Mouse (Mus musculus): ENCODE data around the gene Mymk. TPM values are rescaled to one million over a fixed set of nuclear protein-coding genes. Genes with fewer than 3 reads are reported as not detected.

The Mymk gene
- total and polyA plus RNA-seq, 2 experiments = not detected

- H3K36me3 ChIP-seq (ENCODE audit: control insufficient read depth, insufficient read depth, low read length) = no peaks in the 10 kb centered on the region
- H3K4me3 ChIP-seq (ENCODE audit: insufficient read depth, low read depth, low read length) = no peak overlapping the region
- WGBS = 67% methylated on average over 2 of the region's 2 CpGs
- no peaks in the 10 kb centered on the region for H3K79me2 ChIP-seq (ENCODE audit: control insufficient read depth, insufficient read depth, low read length)
- H3K27me3 ChIP-seq (ENCODE audit: control insufficient read depth, insufficient read depth, low read length) = no peaks in the 10 kb centered on the region
- H3K9ac ChIP-seq (ENCODE audit: low read depth, low read length) = no peak overlapping the region
- 0 out of 2 replicates have a peak, but pooled peaks cover 3% of the 10 kb centered on the region for H3K4me1 ChIP-seq (ENCODE audit: control insufficient read depth, insufficient read depth, low read length)
- TF ChIP-seq POLR2A (IDR thresholded peaks at IDR 0.05; ENCODE audit: extremely low read depth, insufficient read depth, low read length) (no peak), CTCF (IDR thresholded peaks at IDR 0.05; ENCODE audit: low read depth, low read length) (no peak)
- DNase-seq (ENCODE audit: extremely low read depth, low read depth, low spot score) = no peak
- no peak overlapping the region for H3K27ac ChIP-seq (replicated peaks; ENCODE audit: insufficient read depth, low read depth, low read length)
Observed at GRCm38 (mm10) chr2:27078312-27078711, 6.3 kb upstream of the Mymk start.

- Histone ChIP-seq H3K4me3 (ENCODE audit: insufficient read depth, low read depth, low read length) (no peak overlapping the region), H3K36me3 (ENCODE audit: control insufficient read depth, insufficient read depth, low read length) (no peaks in the 10 kb centered on the region), H3K9ac (ENCODE audit: low read depth, low read length) (no peak overlapping the region), H3K79me2 (ENCODE audit: control insufficient read depth, insufficient read depth, low read length) (no peaks in the 10 kb centered on the region), H3K27me3 (ENCODE audit: control insufficient read depth, insufficient read depth, low read length) (no peaks in the 10 kb centered on the region), H3K27ac (replicated peaks; ENCODE audit: insufficient read depth, low read depth, low read length) (no peak overlapping the region), H3K4me1 (ENCODE audit: control insufficient read depth, insufficient read depth, low read length) (0 out of 2 replicates have a peak, but pooled peaks cover 3% of the 10 kb centered on the region)
- TF ChIP-seq CTCF (IDR thresholded peaks at IDR 0.05; ENCODE audit: low read depth, low read length) (peak; percentile 15; the same call in 1 of the 2 replicates), POLR2A (IDR thresholded peaks at IDR 0.05; ENCODE audit: extremely low read depth, insufficient read depth, low read length) (no peak)
- 72% methylated on average over 10 of the region's 10 CpGs for WGBS
- DNase-seq (ENCODE audit: extremely low read depth, low read depth, low spot score) = no peak
Observed at GRCm38 (mm10) chr2:27077655-27078244, 5.8 kb upstream of the Mymk start.

GRCm38 (mm10) chr2:27075485-27075884 is 3.5 kb upstream of the Mymk start:
- WGBS = 70% methylated on average over 3 of the region's 3 CpGs
- TF ChIP-seq CTCF (IDR thresholded peaks at IDR 0.05; ENCODE audit: low read depth, low read length) (peak; percentile 74), POLR2A (IDR thresholded peaks at IDR 0.05; ENCODE audit: extremely low read depth, insufficient read depth, low read length) (no peak)
- Histone ChIP-seq H3K4me3 (ENCODE audit: insufficient read depth, low read depth, low read length) (no peak overlapping the region), H3K27ac (replicated peaks; ENCODE audit: insufficient read depth, low read depth, low read length) (no peak overlapping the region), H3K4me1 (ENCODE audit: control insufficient read depth, insufficient read depth, low read length) (0 out of 2 replicates have a peak, but pooled peaks cover 3% of the 10 kb centered on the region), H3K27me3 (ENCODE audit: control insufficient read depth, insufficient read depth, low read length) (no peaks in the 10 kb centered on the region), H3K36me3 (ENCODE audit: control insufficient read depth, insufficient read depth, low read length) (no peaks in the 10 kb centered on the region), H3K9ac (ENCODE audit: low read depth, low read length) (no peak overlapping the region), H3K79me2 (ENCODE audit: control insufficient read depth, insufficient read depth, low read length) (no peaks in the 10 kb centered on the region)
- peak; percentile 34 for DNase-seq (ENCODE audit: extremely low read depth, low read depth, low spot score)

GRCm38 (mm10) chr2:27074804-27075203 is 2.8 kb upstream of the Mymk start:
- no peak overlapping the region for H3K27ac ChIP-seq (replicated peaks; ENCODE audit: insufficient read depth, low read depth, low read length)
- 55% methylated on average over 4 of the region's 4 CpGs for WGBS
- no peaks in the 10 kb centered on the region for H3K27me3 ChIP-seq (ENCODE audit: control insufficient read depth, insufficient read depth, low read length)
- H3K4me1 ChIP-seq (ENCODE audit: control insufficient read depth, insufficient read depth, low read length) = 0 out of 2 replicates have a peak, but pooled peaks cover 3% of the 10 kb centered on the region
- DNase-seq (ENCODE audit: extremely low read depth, low read depth, low spot score) = no peak
- H3K79me2 ChIP-seq (ENCODE audit: control insufficient read depth, insufficient read depth, low read length) = no peaks in the 10 kb centered on the region
- TF ChIP-seq POLR2A (IDR thresholded peaks at IDR 0.05; ENCODE audit: extremely low read depth, insufficient read depth, low read length) (no peak), CTCF (IDR thresholded peaks at IDR 0.05; ENCODE audit: low read depth, low read length) (no peak)
- H3K4me3 ChIP-seq (ENCODE audit: insufficient read depth, low read depth, low read length) = no peak overlapping the region
- H3K9ac ChIP-seq (ENCODE audit: low read depth, low read length) = no peak overlapping the region
- no peaks in the 10 kb centered on the region for H3K36me3 ChIP-seq (ENCODE audit: control insufficient read depth, insufficient read depth, low read length)

GRCm38 (mm10) chr2:27073407-27073806 is 1.4 kb upstream of the Mymk start:
- Histone ChIP-seq H3K27ac (replicated peaks; ENCODE audit: insufficient read depth, low read depth, low read length) (no peak overlapping the region), H3K4me1 (ENCODE audit: control insufficient read depth, insufficient read depth, low read length) (no peaks in the 10 kb centered on the region), H3K79me2 (ENCODE audit: control insufficient read depth, insufficient read depth, low read length) (no peaks in the 10 kb centered on the region), H3K4me3 (ENCODE audit: insufficient read depth, low read depth, low read length) (no peak overlapping the region), H3K27me3 (ENCODE audit: control insufficient read depth, insufficient read depth, low read length) (no peaks in the 10 kb centered on the region), H3K9ac (ENCODE audit: low read depth, low read length) (no peak overlapping the region), H3K36me3 (ENCODE audit: control insufficient read depth, insufficient read depth, low read length) (no peaks in the 10 kb centered on the region)
- DNase-seq (ENCODE audit: extremely low read depth, low read depth, low spot score) = no peak
- no peak for TF ChIP-seq POLR2A (IDR thresholded peaks at IDR 0.05; ENCODE audit: extremely low read depth, insufficient read depth, low read length)
- TF ChIP-seq CTCF (IDR thresholded peaks at IDR 0.05; ENCODE audit: low read depth, low read length) = no peak
- 85% methylated on average over 4 of the region's 4 CpGs for WGBS

DNA sequence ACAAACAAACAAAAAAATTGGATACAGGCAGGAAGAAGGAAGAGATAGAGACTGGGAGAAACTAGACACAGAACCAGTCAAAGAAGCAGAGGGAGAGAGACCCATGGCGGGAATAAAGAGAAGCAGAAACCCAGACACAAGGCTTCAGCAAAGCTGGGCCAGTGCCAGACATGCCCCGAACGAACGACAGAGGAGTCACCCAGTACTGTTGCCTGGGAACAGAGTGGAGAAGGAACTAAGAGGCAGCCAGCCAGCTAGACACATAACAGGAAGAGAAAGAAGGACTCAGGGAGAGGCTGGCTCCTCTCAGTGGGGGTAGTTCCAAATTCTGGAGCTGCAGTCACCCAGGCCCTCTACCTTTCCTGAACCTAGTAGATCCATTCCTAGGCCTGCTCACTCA is 842 bp downstream of the Mymk start:
- Histone ChIP-seq H3K4me3 (ENCODE audit: insufficient read depth, low read depth, low read length) (no peak overlapping the region), H3K36me3 (ENCODE audit: control insufficient read depth, insufficient read depth, low read length) (no peaks in the 10 kb centered on the region), H3K9ac (ENCODE audit: low read depth, low read length) (no peak overlapping the region), H3K79me2 (ENCODE audit: control insufficient read depth, insufficient read depth, low read length) (no peaks in the 10 kb centered on the region), H3K4me1 (ENCODE audit: control insufficient read depth, insufficient read depth, low read length) (no peaks in the 10 kb centered on the region), H3K27ac (replicated peaks; ENCODE audit: insufficient read depth, low read depth, low read length) (0 out of 2 replicates have a peak overlapping the region, but pooled peaks have one; percentile 0), H3K27me3 (ENCODE audit: control insufficient read depth, insufficient read depth, low read length) (no peaks in the 10 kb centered on the region)
- DNase-seq (ENCODE audit: extremely low read depth, low read depth, low spot score) = peak; percentile 36
- TF ChIP-seq POLR2A (IDR thresholded peaks at IDR 0.05; ENCODE audit: extremely low read depth, insufficient read depth, low read length) (no peak), CTCF (IDR thresholded peaks at IDR 0.05; ENCODE audit: low read depth, low read length) (no peak)
- 39% methylated on average over 4 of the region's 4 CpGs for WGBS
